Comparison of ENCODE assay signal across 17 mouse cellular contexts in genomic region chr10:42894263-42894662, GRCm38 (mm10). TPM values are rescaled to one million over a fixed set of nuclear protein-coding genes. Genes with fewer than 3 reads are reported as not detected.
DNase-seq lines count a peak whose midpoint lies in the region; ATAC-seq and TF ChIP-seq lines count a peak whose summit lies in the region.
"Had no signal": no experiment of that assay in that cellular context is flagged by ENCODE, and none has a peak within 500 bp of the region (broad histone marks: within the 10 kb centered on the region; RNA-seq: fewer than 3 reads in every experiment).

No protein-coding gene starts in this region.

- TF ChIP-seq CTCF in spleen, adult 2 months (IDR thresholded peaks at IDR 0.05; ENCODE audit: extremely low read depth, insufficient read depth, insufficient read length, insufficient replicate concordance): no peak

- peaks cover 16% of the 10 kb centered on the region for H3K4me1 ChIP-seq in heart, embryonic 10.5 days
- peaks cover 16% of the 10 kb centered on the region for H3K4me1 ChIP-seq in heart, embryonic 12.5 days (replicated peaks)
- peaks cover 45% of the 10 kb centered on the region; the same call in 1 of the 2 replicates for H3K4me1 ChIP-seq in spleen, adult 2 months (ENCODE audit: control insufficient read depth, insufficient read depth, insufficient read length)
- H3K4me1 ChIP-seq: embryonic facial prominence, embryonic 12.5 days; hindbrain, embryonic 15.5 days; liver, embryonic 15.5 days had no signal

- peak overlapping the region; percentile 37; the same call in 1 of the 2 replicates for H3K27ac ChIP-seq in heart, embryonic 10.5 days
- H3K27ac ChIP-seq in heart, embryonic 12.5 days (ENCODE audit: poor library complexity, severe bottlenecking): no peak overlapping the region
- peak overlapping the region; percentile 11 for H3K27ac ChIP-seq in spleen, adult 2 months (ENCODE audit: insufficient read depth, low read length)
- H3K27ac ChIP-seq: embryonic facial prominence, embryonic 12.5 days; heart, embryonic 15.5 days; hindbrain, embryonic 15.5 days; liver, embryonic 15.5 days had no signal

- ATAC-seq in heart, embryonic 12.5 days (ENCODE audit: insufficient number of reproducible peaks, low FRiP score): no peak

- DNase-seq in embryo, embryonic 9.5 days (ENCODE audit: extremely low spot score): peak; percentile 15
- no peak for DNase-seq in embryo, embryonic 10 days (ENCODE audit: low spot score)
- no peak for DNase-seq in heart, embryonic 10.5 days (ENCODE audit: low spot score)
- DNase-seq in spleen, adult 2 months (ENCODE audit: low read depth in 1 of 2, low spot score in 2 of 2): no peak
- DNase-seq in spleen, postnatal 36 days (ENCODE audit: low spot score in 2 of 2): no peak
- DNase-seq in testis, postnatal 14 days (ENCODE audit: low spot score): peak; percentile 51
- no peak for DNase-seq in neural tube, embryonic 10.5 days (ENCODE audit: extremely low spot score, low spot score)
- DNase-seq: kidney, adult 2 months; kidney, postnatal 4 days; lung, postnatal 10 days; thymus, adult 18-20 months had no signal

- TF ChIP-seq POLR2A in spleen, adult 2 months (IDR thresholded peaks at IDR 0.05; ENCODE audit: low read depth, low read length): no peak

- H3K9ac ChIP-seq in heart, embryonic 12.5 days: no peak overlapping the region
- H3K9ac ChIP-seq: embryonic facial prominence, embryonic 12.5 days; heart, embryonic 15.5 days; hindbrain, embryonic 15.5 days; liver, embryonic 15.5 days had no signal

- H3K9me3 ChIP-seq in heart, embryonic 10.5 days: no peaks in the 10 kb centered on the region
- H3K9me3 ChIP-seq in heart, embryonic 12.5 days (replicated peaks): no peaks in the 10 kb centered on the region
- H3K9me3 ChIP-seq: embryonic facial prominence, embryonic 12.5 days; heart, embryonic 15.5 days; hindbrain, embryonic 15.5 days; liver, embryonic 15.5 days; megakaryocyte, embryonic 14.5 days had no signal

- H3K4me3 ChIP-seq in heart, embryonic 10.5 days: no peak overlapping the region
- H3K4me3 ChIP-seq in heart, embryonic 12.5 days: no peak overlapping the region
- H3K4me3 ChIP-seq in spleen, adult 2 months (ENCODE audit: extremely low read depth, insufficient read depth, insufficient read length): no peak overlapping the region
- H3K4me3 ChIP-seq: embryonic facial prominence, embryonic 12.5 days; heart, embryonic 15.5 days; hindbrain, embryonic 15.5 days; liver, embryonic 15.5 days; megakaryocyte, embryonic 14.5 days had no signal

- no peak overlapping the region for H3K4me2 ChIP-seq in heart, embryonic 12.5 days
- H3K4me2 ChIP-seq: embryonic facial prominence, embryonic 12.5 days; heart, embryonic 15.5 days; hindbrain, embryonic 15.5 days; liver, embryonic 15.5 days had no signal

- 74% methylated on average over 3 of the region's 3 CpGs for WGBS in heart, embryonic 10.5 days
- WGBS in heart, embryonic 12.5 days: 56% methylated on average over 3 of the region's 3 CpGs
- 54% methylated on average over 3 of the region's 3 CpGs for WGBS in spleen, adult 2 months

- H3K27me3 ChIP-seq in heart, embryonic 10.5 days (ENCODE audit: insufficient read depth, poor library complexity, severe bottlenecking): no peaks in the 10 kb centered on the region
- H3K27me3 ChIP-seq in heart, embryonic 12.5 days (replicated peaks): no peaks in the 10 kb centered on the region
- no peaks in the 10 kb centered on the region for H3K27me3 ChIP-seq in spleen, adult 2 months (ENCODE audit: control insufficient read depth, insufficient read depth, low read length)
- H3K27me3 ChIP-seq: embryonic facial prominence, embryonic 12.5 days; heart, embryonic 15.5 days; hindbrain, embryonic 15.5 days; liver, embryonic 15.5 days had no signal

- H3K36me3 ChIP-seq in heart, embryonic 10.5 days: no peaks in the 10 kb centered on the region
- H3K36me3 ChIP-seq in heart, embryonic 12.5 days: no peaks in the 10 kb centered on the region
- H3K36me3 ChIP-seq in spleen, adult 2 months (ENCODE audit: control insufficient read depth, insufficient read depth, low read length): no peaks in the 10 kb centered on the region
- H3K36me3 ChIP-seq: embryonic facial prominence, embryonic 12.5 days; heart, embryonic 15.5 days; hindbrain, embryonic 15.5 days; liver, embryonic 15.5 days had no signal

RNA-seq across cellular contexts. Expression of gene Scml4, which starts 34.1 kb away (rescaled TPM):
- 0.79 and 1.0 TPM in 2 replicates for polyA plus RNA-seq in heart, embryonic 10.5 days (2016; fragmentation: Nextera tagmentation; extraction: Ambion mirVana)
- polyA plus RNA-seq in heart, embryonic 12.5 days (2016; fragmentation: Nextera tagmentation; extraction: Ambion mirVana): 1.0 and 1.8 TPM in 2 replicates
- 24.6 and 34.7 TPM in 2 replicates for polyA plus RNA-seq in spleen, adult 2 months (2012; rRNA removed)

Comparison
In these comparisons a context has a peak if more than half of its experiments do, and no peak if none do; other contexts are left out.
1. DNase-seq: peak in embryo, embryonic 9.5 days (single experiment) and testis, postnatal 14 days (single experiment); none in embryo, embryonic 10 days (single experiment), heart, embryonic 10.5 days (single experiment), spleen, adult 2 months (0 of 2), spleen, postnatal 36 days (0 of 2) and neural tube, embryonic 10.5 days (single experiment).